Mouse (Mus musculus) myocyte (in vitro differentiated cells): Measurements from ENCODE around the gene Hmgxb4.
"Not testable (repeated sequence)": the region's sequence is repeated elsewhere in the genome, so short reads cannot be mapped to it uniquely, and the experiment has no call there.

ENCODE experiments used
- CEBPB ChIP-seq: IDR thresholded peaks from 2 replicates; pipeline ENCODE4 v1.6.1; 2011; ENCODE audit warnings: mild to moderate bottlenecking, moderate library complexity; ENCODE audit not compliant: poor library complexity, insufficient read depth, severe bottlenecking
- MAX ChIP-seq: IDR thresholded peaks from one replicate; pipeline ENCODE4 v1.6.1; 2011; ENCODE audit warnings: low read depth, mild to moderate bottlenecking, control low read depth
- MYOG ChIP-seq, 3 experiments: IDR thresholded peaks; one replicate each; pipeline ENCODE4 v1.6.1; 2011; ENCODE audit warnings: control low read depth in 2 of 3, low read depth in 2 of 3, mild to moderate bottlenecking in 2 of 3; ENCODE audit not compliant: insufficient read length in 2 of 3, control insufficient read depth in 1 of 3, insufficient read depth in 1 of 3
- POLR2A ChIP-seq: IDR thresholded peaks from one replicate; pipeline ENCODE4 v1.6.1; 2011; ENCODE audit warnings: low read depth, mild to moderate bottlenecking, control low read depth, moderate library complexity; ENCODE audit not compliant: insufficient read length
- REST ChIP-seq: IDR thresholded peaks from one replicate; pipeline ENCODE4 v1.6.1; 2011; ENCODE audit warnings: mild to moderate bottlenecking, control low read depth, moderate library complexity; ENCODE audit not compliant: insufficient read depth, insufficient read length
- TCF12 ChIP-seq: IDR thresholded peaks from one replicate; pipeline ENCODE4 v1.6.1; 2011; ENCODE audit warnings: mild to moderate bottlenecking, control low read depth; ENCODE audit not compliant: poor library complexity, insufficient read depth, severe bottlenecking
- TCF3 ChIP-seq: IDR thresholded peaks from one replicate; pipeline ENCODE4 v1.6.1; 2011; ENCODE audit warnings: low read depth, control low read depth; ENCODE audit not compliant: insufficient read length
- USF1 ChIP-seq: IDR thresholded peaks from one replicate; pipeline ENCODE4 v1.6.1; 2011; ENCODE audit warnings: low read depth, mild to moderate bottlenecking, control low read depth, moderate library complexity

- not testable (repeated sequence) for TF ChIP-seq TCF12; CEBPB; POLR2A; MYOG (IDR thresholded peaks at IDR 0.05; ENCODE audit: control insufficient read depth in 1 of 3, insufficient read depth in 1 of 3, insufficient read length in 2 of 3, low read depth in 2 of 3); TCF3; USF1; REST; MAX
Measured at GRCm38 (mm10) chr8:74970286-74970685, 22.9 kb upstream of the Hmgxb4 start.
